Mouse (Mus musculus): ENCODE results near the gene Plcb1.

The Plcb1 gene

GRCm38 (mm10) chr2:135518956-135519355 is 733.1 kb downstream of the Plcb1 start:
- DNase-seq (ENCODE audit: low spot score in 2 of 2): peak in 1 of 2 experiments; percentile 29
